8 mouse cellular contexts compared by ENCODE assay signal in the genomic region with DNA sequence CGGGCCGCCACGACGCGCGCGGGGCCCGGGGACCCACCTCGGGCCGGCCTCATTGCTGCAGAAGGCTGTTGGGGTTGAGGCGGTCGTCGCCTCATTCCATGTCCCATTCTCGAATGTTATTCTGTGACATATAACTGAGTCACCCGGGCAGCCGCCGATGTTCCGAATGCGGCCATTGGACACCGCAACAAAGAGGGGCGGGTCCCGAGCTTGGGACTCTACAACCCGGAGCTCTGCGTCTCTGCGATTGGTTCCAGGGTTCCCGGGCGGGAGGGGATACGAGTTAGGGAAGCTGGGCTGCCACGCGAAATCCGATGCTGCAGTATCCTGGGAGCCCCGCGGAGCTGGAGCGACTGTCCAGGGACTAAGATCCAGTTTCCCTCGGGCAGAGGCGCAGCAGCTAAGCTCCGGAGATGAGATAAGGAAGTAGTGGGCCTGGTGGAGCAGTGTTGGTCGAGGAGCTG. TPM values are rescaled to one million over a fixed set of nuclear protein-coding genes. Genes with fewer than 3 reads are reported as not detected.
DNase-seq lines count a peak whose midpoint lies in the region; ATAC-seq lines count a peak whose summit lies in the region.

A gene (minus strand): TSS at position 197 of the 464 bp plus-strand sequence.

- H3K9ac ChIP-seq in hindbrain, embryonic 12.5 days: peak within 1 kb of the TSS; percentile 96
- H3K9ac ChIP-seq in lung, embryonic 16.5 days (ENCODE audit: low read length): peak within 1 kb of the TSS; percentile 83

- H3K4me1 ChIP-seq in hindbrain, embryonic 12.5 days: peaks cover 32% of the 10 kb centered on the region
- H3K4me1 ChIP-seq in lung, embryonic 16.5 days (replicated peaks; ENCODE audit: control insufficient read depth, insufficient read depth, low read length): peaks cover 17% of the 10 kb centered on the region

- peak; percentile 63 for DNase-seq in WW6 (ENCODE audit: low read depth, low spot score)
- DNase-seq in cerebellum, postnatal 10 days: peak; percentile 87 to 91
- DNase-seq in frontal cortex, postnatal 25 days (ENCODE audit: low spot score in 2 of 2): peak; percentile 32 to 35
- peak; percentile 79 to 83 for DNase-seq in layer of hippocampus, postnatal 10 days (ENCODE audit: low spot score in 2 of 2)
- peak; percentile 59 for DNase-seq in ovary, postnatal 10 days (ENCODE audit: low spot score)
- DNase-seq in urinary bladder, postnatal 14 days (ENCODE audit: low spot score): peak; percentile 86

- peak within 1 kb of the TSS; percentile 97 for H3K27ac ChIP-seq in hindbrain, embryonic 12.5 days
- H3K27ac ChIP-seq in lung, embryonic 16.5 days (ENCODE audit: low read length): peak within 1 kb of the TSS; percentile 90

- ATAC-seq in hindbrain, embryonic 12.5 days (ENCODE audit: low FRiP score): peak; percentile 98
- peak; percentile 99 for ATAC-seq in lung, embryonic 16.5 days (ENCODE audit: low read depth)

- H3K27me3 ChIP-seq in hindbrain, embryonic 12.5 days: no peaks in the 10 kb centered on the region
- no peaks in the 10 kb centered on the region; the same call in 1 of the 2 replicates for H3K27me3 ChIP-seq in lung, embryonic 16.5 days (ENCODE audit: control insufficient read depth, insufficient read depth, low read depth, low read length)

- peak within 1 kb of the TSS; percentile 70 for H3K4me3 ChIP-seq in hindbrain, embryonic 12.5 days
- H3K4me3 ChIP-seq in lung, embryonic 16.5 days (ENCODE audit: low read length): peak within 1 kb of the TSS; percentile 71

- H3K4me2 ChIP-seq in hindbrain, embryonic 12.5 days (replicated peaks): peak within 1 kb of the TSS; percentile 84
- H3K4me2 ChIP-seq in lung, embryonic 16.5 days (ENCODE audit: low read depth, low read length): peak within 1 kb of the TSS; percentile 94

- no peaks in the 10 kb centered on the region for H3K9me3 ChIP-seq in hindbrain, embryonic 12.5 days (replicated peaks)
- H3K9me3 ChIP-seq in lung, embryonic 16.5 days (ENCODE audit: control insufficient read depth, low read length): no peaks in the 10 kb centered on the region

- 0% methylated on average over 38 of the region's 38 CpGs for WGBS in hindbrain, embryonic 12.5 days
- WGBS in lung, embryonic 16.5 days: under 1% methylated on average over 38 of the region's 38 CpGs

- H3K36me3 ChIP-seq in hindbrain, embryonic 12.5 days: peaks cover 12% of the 10 kb centered on the region
- H3K36me3 ChIP-seq in lung, embryonic 16.5 days (ENCODE audit: control insufficient read depth, insufficient read depth, low read length): no peaks in the 10 kb centered on the region

RNA-seq across cellular contexts. Expression of the gene that starts here (rescaled TPM):
- polyA plus RNA-seq in hindbrain, embryonic 12.5 days (2016; fragmentation: Nextera tagmentation; extraction: Ambion mirVana): 81.0 and 94.6 TPM in 2 replicates
- 10 to 100 TPM; 14.9 to 15.2 TPM for total RNA-seq in layer of hippocampus, postnatal 10 days (2021)
- polyA plus RNA-seq in lung, embryonic 16.5 days (2015; fragmentation: Nextera tagmentation; extraction: Ambion mirVana): 15.2 and 17.7 TPM in 2 replicates

Comparison
In these comparisons a context has a peak if more than half of its experiments do, and no peak if none do; other contexts are left out.
1. Peak in every context shown above with its lines: DNase-seq, ATAC-seq, H3K4me3 ChIP-seq and H3K27ac ChIP-seq.
2. DNase-seq: peak in every context shown above with its lines; median percentile 89 in cerebellum, postnatal 10 days; 86 in urinary bladder, postnatal 14 days; 81 in layer of hippocampus, postnatal 10 days; 63 in WW6; 59 in ovary, postnatal 10 days; 34 in frontal cortex, postnatal 25 days.